Mouse (Mus musculus): ENCODE data around the gene Psmb5.

GRCm38 (mm10) chr14:54647900-54648299, 30.1 kb upstream of the Psmb5 start:
- TF ChIP-seq CTCF (conservative IDR thresholded peaks at IDR 0.05 in 1 of 2, IDR thresholded peaks at IDR 0.05 in 1 of 2; ENCODE audit: low read depth in 2 of 2, low read length in 2 of 2): no peak
- no peak for TF ChIP-seq NRF1 (IDR thresholded peaks at IDR 0.05; ENCODE audit: low read depth, low read length)
- no peak for TF ChIP-seq MXI1 (IDR thresholded peaks at IDR 0.05; ENCODE audit: low read depth, low read length)
- no peak for TF ChIP-seq TCF12 (IDR thresholded peaks at IDR 0.05; ENCODE audit: low read depth, low read length)
- TF ChIP-seq EP300 (IDR thresholded peaks at IDR 0.05; ENCODE audit: low read length): no peak
- TF ChIP-seq ZKSCAN1 (IDR thresholded peaks at IDR 0.05; ENCODE audit: borderline replicate concordance, low read depth, low read length): no peak
